Mouse (Mus musculus): ENCODE data around the gene Bloc1s6. TPM values are rescaled to one million over a fixed set of nuclear protein-coding genes. Genes with fewer than 3 reads are reported as not detected.

Bloc1s6 gene
- polyA plus RNA-seq, 1 experiment from 2014 or later, result 62.6 TPM

DNA sequence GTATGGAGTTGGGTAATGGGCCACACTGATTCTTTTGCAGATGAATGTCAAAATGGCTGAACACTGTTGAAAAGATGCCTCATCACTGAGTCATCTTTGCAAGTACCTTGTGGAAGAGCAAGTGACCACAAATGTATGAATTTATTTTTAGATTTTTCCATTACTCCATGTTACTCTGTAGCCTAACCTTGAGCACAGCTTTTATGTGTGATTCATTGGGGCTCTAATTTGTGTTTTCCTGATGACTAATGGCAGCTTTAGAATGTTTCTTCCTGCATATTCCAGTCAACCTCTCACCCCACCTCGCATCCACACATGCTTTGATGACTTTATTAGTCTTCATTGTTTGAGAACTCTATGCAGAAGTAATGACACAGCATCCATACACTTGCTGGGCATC lies 19.1 kb upstream of the Bloc1s6 start:
- whole genome bisulfite sequencing, result 73% methylated on average over 1 of the region's 1 CpGs
- Histone ChIP-seq H3K36me3 (no peaks in the 10 kb centered on the region), H3K4me1 (no peaks in the 10 kb centered on the region), H3K9me3 (replicated peaks) (no peaks in the 10 kb centered on the region), H3K27me3 (ENCODE audit: low read depth, poor library complexity, severe bottlenecking) (no peaks in the 10 kb centered on the region), H3K27ac (no peak overlapping the region), H3K4me3 (no peak overlapping the region)
- no peak for DNase-seq (ENCODE audit: low spot score)

DNA sequence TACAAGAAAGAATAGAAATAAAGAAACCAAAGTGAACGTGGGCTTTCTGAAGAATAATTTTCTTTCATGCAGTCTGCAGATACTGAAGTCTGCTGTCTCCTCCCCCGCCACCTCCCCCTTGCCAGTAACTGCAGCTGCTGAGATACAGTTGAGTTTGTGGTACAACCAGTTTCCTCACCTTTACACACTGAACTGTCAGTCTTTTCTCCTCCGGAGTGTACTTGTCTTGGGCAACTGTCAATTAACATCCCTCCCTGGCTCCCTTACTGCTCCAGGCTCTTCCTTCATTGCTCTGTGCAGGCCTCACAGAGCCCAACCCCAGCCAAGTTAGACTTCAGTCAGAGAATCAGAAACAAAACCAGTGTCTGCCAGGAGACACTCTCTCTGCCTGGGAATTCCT lies 17.7 kb upstream of the Bloc1s6 start:
- 78% methylated on average over 3 of the region's 3 CpGs for WGBS
- no peak for DNase-seq (ENCODE audit: low spot score)
- no peak overlapping the region for H3K27ac ChIP-seq
- H3K4me1 ChIP-seq, result no peaks in the 10 kb centered on the region
- no peaks in the 10 kb centered on the region for H3K36me3 ChIP-seq
- H3K27me3 ChIP-seq (ENCODE audit: low read depth, poor library complexity, severe bottlenecking), result no peaks in the 10 kb centered on the region
- H3K9me3 ChIP-seq (replicated peaks), result no peaks in the 10 kb centered on the region
- no peak overlapping the region for H3K4me3 ChIP-seq

DNA sequence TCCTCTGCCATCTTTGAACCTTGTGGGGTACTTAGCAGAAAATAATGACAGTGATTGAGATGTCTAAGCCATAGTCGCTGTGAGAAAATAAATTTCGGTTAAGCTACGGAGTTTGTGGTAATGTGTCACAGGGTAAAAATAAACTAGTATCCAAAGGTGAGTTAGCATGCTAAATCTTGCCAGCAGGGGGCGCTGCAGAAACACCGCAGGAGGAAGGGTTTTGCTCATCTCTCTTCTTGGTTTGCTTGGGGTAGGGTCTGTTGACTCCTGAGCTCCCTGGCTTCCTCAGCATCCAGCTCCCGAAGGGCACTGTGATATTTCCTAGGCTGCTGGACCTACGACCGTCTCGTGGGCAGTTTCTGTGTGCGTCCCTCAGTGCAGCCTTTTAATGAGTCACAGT lies 12.7 kb upstream of the Bloc1s6 start:
- no peaks in the 10 kb centered on the region for H3K27me3 ChIP-seq (ENCODE audit: low read depth, poor library complexity, severe bottlenecking)
- H3K36me3 ChIP-seq, result no peaks in the 10 kb centered on the region
- DNase-seq (ENCODE audit: low spot score), result peak; percentile 47
- no peaks in the 10 kb centered on the region for H3K4me1 ChIP-seq
- no peak overlapping the region for H3K27ac ChIP-seq
- 53% methylated on average over 10 of the region's 10 CpGs for WGBS
- no peaks in the 10 kb centered on the region for H3K9me3 ChIP-seq (replicated peaks)
- H3K4me3 ChIP-seq, result no peak overlapping the region

DNA sequence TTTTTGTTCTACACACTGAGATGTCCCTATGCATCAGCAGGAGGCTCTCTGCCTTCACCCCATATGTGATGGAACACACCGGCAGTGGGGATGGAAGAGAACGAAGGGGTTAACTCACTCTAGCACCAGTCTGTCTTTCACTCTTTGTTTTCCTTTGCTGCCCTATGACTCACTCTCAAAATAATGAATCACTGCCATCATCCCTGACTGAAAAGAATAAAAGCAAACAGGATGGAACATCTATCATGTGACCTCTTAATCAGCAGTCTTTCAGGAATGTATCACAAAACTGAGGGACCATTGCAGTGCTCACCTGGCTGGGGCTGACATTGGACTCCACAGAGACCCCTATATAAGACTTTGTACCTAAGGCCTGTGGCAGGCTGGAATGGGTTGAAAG lies 6.8 kb upstream of the Bloc1s6 start:
- no peak overlapping the region for H3K4me3 ChIP-seq
- no peak for DNase-seq (ENCODE audit: low spot score)
- peaks cover 11% of the 10 kb centered on the region for H3K27me3 ChIP-seq (ENCODE audit: low read depth, poor library complexity, severe bottlenecking)
- H3K27ac ChIP-seq, result no peak overlapping the region
- H3K36me3 ChIP-seq, result no peaks in the 10 kb centered on the region
- 88% methylated on average over 2 of the region's 2 CpGs for WGBS
- no peaks in the 10 kb centered on the region for H3K9me3 ChIP-seq (replicated peaks)
- no peaks in the 10 kb centered on the region for H3K4me1 ChIP-seq

DNA sequence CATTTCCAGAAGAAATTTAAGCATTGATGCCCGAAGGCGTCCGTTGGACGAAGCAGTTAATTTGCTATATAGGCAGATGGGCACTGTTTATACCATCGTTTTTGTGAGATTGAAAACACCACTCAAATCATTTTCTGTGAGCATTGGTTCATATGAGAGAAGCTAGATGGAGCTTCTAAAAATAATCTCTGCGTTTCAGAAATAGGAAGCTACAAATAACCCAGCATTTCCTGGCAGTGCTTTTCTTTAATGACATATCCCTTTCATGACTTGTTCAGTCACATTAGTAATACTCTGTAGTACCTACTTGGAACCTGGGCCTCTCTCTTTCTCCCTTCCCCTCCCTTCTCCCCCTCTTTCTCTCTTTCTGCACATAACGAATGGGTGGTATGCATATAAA lies 720 bp downstream of the Bloc1s6 start:
- peak overlapping the region; percentile 88 for H3K4me3 ChIP-seq
- WGBS, result 36% methylated on average over 7 of the region's 7 CpGs
- H3K27ac ChIP-seq, result peak overlapping the region; percentile 95
- no peaks in the 10 kb centered on the region for H3K9me3 ChIP-seq (replicated peaks)
- H3K4me1 ChIP-seq, result peaks cover 9% of the 10 kb centered on the region
- peaks cover 11% of the 10 kb centered on the region for H3K27me3 ChIP-seq (ENCODE audit: low read depth, poor library complexity, severe bottlenecking)
- peaks cover 10% of the 10 kb centered on the region for H3K36me3 ChIP-seq
- DNase-seq (ENCODE audit: low spot score), result no peak

DNA sequence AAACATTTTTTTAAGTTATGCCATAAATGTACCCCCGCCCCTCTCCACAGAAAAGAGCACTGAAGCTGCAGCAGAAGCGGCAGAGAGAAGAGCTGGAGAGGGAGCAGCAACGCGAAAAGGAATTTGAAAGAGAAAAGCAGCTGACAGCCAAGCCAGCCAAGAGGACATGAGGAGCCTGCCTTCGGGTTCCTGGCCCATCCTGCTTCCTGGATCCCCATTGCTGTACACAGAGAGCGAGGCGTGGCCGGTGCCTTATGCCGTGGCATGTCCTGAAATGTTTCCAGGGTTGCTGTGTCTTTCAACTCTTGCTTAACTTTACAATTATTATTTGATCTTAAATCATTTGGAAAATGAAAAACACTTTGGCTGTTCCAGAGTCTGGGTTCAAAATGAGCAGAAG lies 8.2 kb downstream of the Bloc1s6 start:
- no peak for DNase-seq (ENCODE audit: low spot score)
- peaks cover 51% of the 10 kb centered on the region for H3K36me3 ChIP-seq
- 91% methylated on average over 9 of the region's 9 CpGs for WGBS
- H3K27ac ChIP-seq, result no peak overlapping the region
- H3K9me3 ChIP-seq (replicated peaks), result no peaks in the 10 kb centered on the region
- H3K4me1 ChIP-seq, result no peaks in the 10 kb centered on the region
- H3K27me3 ChIP-seq (ENCODE audit: low read depth, poor library complexity, severe bottlenecking), result no peaks in the 10 kb centered on the region
- H3K4me3 ChIP-seq, result no peak overlapping the region

DNA sequence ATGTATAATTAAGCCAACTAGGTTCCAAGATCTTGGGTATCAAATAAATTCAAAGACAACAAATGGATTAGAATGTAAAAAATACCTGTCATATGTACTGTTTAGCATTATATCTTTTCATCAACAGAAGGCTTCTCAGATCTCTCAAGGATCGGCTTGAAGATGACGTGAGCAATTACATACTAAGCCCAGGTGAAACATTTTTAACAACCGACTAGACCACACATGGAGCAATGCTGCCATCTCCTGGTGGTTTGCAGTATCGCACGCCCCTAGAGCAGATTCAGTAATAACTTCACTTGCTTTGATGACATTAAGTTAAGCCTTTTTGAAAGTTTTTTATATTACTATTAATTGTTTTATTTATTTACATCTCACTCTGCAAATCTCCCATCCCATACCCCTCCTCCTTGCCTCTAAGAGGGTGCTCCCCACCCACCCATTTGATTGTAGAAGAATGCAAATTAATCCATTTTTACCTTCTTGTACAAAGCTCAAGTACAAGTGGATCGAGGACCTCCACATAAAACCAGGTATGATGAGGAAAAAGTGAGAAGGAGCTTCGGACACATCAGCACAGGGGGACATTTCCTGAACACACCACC lies 15.5 kb downstream of the Bloc1s6 start:
- peak; percentile 85 for DNase-seq (ENCODE audit: low spot score)
- Histone ChIP-seq H3K27ac (no peak overlapping the region), H3K27me3 (ENCODE audit: low read depth, poor library complexity, severe bottlenecking) (no peaks in the 10 kb centered on the region), H3K9me3 (replicated peaks) (no peaks in the 10 kb centered on the region), H3K4me1 (no peaks in the 10 kb centered on the region), H3K36me3 (no peaks in the 10 kb centered on the region), H3K4me3 (no peak overlapping the region)
- 20% methylated on average over 7 of the region's 7 CpGs for WGBS

DNA sequence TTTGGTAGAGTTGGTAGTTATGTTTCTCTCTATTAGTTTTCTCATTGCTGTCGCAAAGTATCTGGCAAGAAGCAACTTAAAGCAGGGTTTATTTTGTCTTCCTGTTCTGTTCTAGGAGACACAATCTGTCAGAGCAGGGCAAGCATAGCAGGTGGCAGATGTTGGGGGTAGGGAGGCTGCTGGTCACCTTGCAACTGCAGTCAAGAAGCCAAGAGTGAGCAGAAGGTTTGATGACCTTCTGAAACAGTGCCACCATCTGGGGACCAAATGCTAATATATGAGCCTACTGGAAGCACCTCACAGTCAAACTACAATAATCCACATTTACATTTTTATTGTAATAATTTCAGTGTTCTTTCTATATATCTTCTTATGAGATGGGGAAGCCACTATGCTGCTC lies 21.5 kb downstream of the Bloc1s6 start:
- Histone ChIP-seq H3K4me3 (no peak overlapping the region), H3K36me3 (no peaks in the 10 kb centered on the region), H3K9me3 (replicated peaks) (no peaks in the 10 kb centered on the region), H3K27me3 (ENCODE audit: low read depth, poor library complexity, severe bottlenecking) (peaks cover 24% of the 10 kb centered on the region), H3K4me1 (no peaks in the 10 kb centered on the region), H3K27ac (no peak overlapping the region)
- DNase-seq (ENCODE audit: low spot score), result no peak
- WGBS, result 92% methylated on average over 1 of the region's 1 CpGs

DNA sequence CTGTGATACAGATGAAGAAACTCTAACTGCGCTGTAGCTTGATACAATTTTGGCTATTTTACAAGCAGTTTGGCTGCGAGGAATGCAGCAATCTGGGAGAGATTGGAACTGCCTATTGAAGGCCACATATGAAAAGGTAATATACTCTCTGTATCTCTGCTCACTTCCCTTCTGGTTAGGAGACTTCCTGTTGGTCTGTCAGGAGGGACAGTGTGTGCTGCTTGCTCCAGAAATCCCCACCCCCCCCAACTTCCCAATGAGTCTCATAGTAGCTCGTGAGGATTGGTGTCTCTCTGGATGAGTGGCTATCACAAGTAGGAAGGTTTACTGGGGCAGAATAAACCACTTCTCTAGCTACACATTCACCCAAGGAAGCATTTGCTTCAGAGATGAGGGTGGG lies 24.7 kb downstream of the Bloc1s6 start:
- WGBS, result 61% methylated on average over 3 of the region's 3 CpGs
- Histone ChIP-seq H3K4me1 (peaks cover 9% of the 10 kb centered on the region), H3K27me3 (ENCODE audit: low read depth, poor library complexity, severe bottlenecking) (peaks cover 48% of the 10 kb centered on the region)

DNA sequence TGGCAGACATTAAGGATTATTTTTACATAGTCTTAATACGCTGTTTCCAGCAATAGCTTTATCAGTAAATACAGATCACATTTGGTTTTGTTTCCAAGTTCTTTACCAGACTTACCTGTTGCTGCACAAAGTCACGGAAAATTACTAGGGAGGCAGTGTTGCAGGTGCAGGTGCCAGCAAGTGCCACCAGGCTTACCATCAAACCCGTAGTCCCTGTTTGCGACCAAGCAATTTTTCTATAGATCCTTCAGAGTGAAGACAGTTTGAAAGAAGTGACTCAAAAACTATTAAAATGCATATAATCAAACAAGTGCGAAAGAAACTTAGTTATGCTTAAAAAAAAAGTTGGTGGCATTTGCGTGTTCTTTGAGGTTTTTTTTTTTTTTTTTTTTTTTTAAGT lies 26.2 kb downstream of the Bloc1s6 start:
- WGBS, result 49% methylated on average over 6 of the region's 6 CpGs
- no peak overlapping the region for H3K27ac ChIP-seq
- no peaks in the 10 kb centered on the region for H3K36me3 ChIP-seq
- H3K4me1 ChIP-seq, result peaks cover 9% of the 10 kb centered on the region
- peak overlapping the region; percentile 60; the same call in 1 of the 2 replicates for H3K4me3 ChIP-seq
- DNase-seq (ENCODE audit: low spot score), result no peak
- peaks cover 48% of the 10 kb centered on the region for H3K27me3 ChIP-seq (ENCODE audit: low read depth, poor library complexity, severe bottlenecking)
- H3K9me3 ChIP-seq (replicated peaks), result no peaks in the 10 kb centered on the region

More for the DNA sequence above, 24.7 kb downstream of the Bloc1s6 start:
- no peak for DNase-seq (ENCODE audit: low spot score)
- H3K4me3 ChIP-seq, result no peak overlapping the region
- H3K27ac ChIP-seq, result no peak overlapping the region
- no peaks in the 10 kb centered on the region for H3K9me3 ChIP-seq (replicated peaks)
- H3K36me3 ChIP-seq, result no peaks in the 10 kb centered on the region

DNA sequence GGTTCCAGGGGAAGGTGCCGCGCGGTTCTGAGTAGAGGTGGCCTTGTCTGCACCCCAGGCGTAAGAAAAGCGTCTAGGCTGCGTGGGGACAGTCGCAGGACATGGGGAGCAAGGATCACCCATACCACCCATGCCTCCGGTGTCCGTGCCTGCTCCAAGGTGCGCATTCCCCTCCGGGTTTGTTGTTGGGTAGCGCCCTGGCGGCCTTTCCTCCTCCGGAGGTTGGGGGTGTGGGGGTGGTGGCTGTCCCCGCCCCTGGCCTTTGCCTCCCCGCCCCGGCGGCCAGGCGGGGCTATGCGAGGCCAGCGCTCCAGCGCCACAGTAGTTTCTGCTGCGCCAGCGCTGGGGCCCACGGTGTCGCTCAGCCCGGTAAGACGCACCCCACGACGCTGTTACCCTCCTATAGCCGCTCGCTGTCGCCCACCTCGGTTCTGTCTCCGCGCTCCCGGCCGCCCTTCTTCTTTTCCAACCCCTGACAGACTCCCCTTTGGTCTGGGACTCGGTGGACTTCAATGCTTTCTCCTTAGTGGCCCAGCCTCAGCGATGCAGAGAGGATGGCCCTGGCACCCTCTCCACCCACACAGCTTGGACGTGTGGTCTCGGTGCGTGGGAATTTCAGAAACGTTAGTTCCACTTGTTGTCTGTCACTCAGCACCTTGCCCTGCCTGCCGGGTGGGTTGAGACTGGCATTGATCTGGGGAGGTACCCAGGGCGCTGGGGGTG lies 26.9 kb downstream of the Bloc1s6 start, which contains the start of gene Sqor:
Sqor (plus strand) TSS at position 167 of the 723 bp plus-strand sequence.
- peak within 1 kb of the TSS; percentile 61; the same call in 1 of the 2 replicates for H3K27ac ChIP-seq
- H3K4me3 ChIP-seq, result peak within 1 kb of the TSS; percentile 60
- H3K9me3 ChIP-seq (replicated peaks), result no peaks in the 10 kb centered on the region
- H3K36me3 ChIP-seq, result no peaks in the 10 kb centered on the region
- H3K27me3 ChIP-seq (ENCODE audit: low read depth, poor library complexity, severe bottlenecking), result peaks cover 48% of the 10 kb centered on the region
- 1% methylated on average over 45 of the region's 46 CpGs for WGBS
- DNase-seq (ENCODE audit: low spot score), result peak; percentile 65
- H3K4me1 ChIP-seq, result peaks cover 9% of the 10 kb centered on the region

DNA sequence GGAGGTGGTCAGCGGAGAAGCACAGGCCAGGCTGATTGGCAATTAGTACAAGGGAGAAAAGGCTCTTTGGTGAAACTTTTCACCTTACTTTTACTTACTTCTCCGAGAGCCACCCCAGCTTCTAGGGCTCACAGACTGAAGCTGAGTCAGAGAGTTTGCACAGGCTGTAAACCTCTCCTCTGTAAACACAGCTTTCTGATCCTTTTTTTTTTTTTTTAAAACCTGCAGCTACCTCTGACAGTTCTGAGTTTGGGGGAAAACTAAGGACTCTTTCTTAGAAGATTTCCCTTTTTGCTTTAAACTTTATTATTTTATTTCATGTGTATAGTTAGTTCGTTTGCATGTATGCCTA lies 27.5 kb downstream of the Bloc1s6 start:
- Histone ChIP-seq H3K9me3 (replicated peaks) (no peaks in the 10 kb centered on the region), H3K4me1 (peaks cover 9% of the 10 kb centered on the region), H3K27ac (no peak overlapping the region), H3K4me3 (peak overlapping the region; percentile 60), H3K27me3 (ENCODE audit: low read depth, poor library complexity, severe bottlenecking) (peaks cover 48% of the 10 kb centered on the region), H3K36me3 (no peaks in the 10 kb centered on the region)
- DNase-seq (ENCODE audit: low spot score), result no peak
- 30% methylated on average over 3 of the region's 3 CpGs for WGBS

DNA sequence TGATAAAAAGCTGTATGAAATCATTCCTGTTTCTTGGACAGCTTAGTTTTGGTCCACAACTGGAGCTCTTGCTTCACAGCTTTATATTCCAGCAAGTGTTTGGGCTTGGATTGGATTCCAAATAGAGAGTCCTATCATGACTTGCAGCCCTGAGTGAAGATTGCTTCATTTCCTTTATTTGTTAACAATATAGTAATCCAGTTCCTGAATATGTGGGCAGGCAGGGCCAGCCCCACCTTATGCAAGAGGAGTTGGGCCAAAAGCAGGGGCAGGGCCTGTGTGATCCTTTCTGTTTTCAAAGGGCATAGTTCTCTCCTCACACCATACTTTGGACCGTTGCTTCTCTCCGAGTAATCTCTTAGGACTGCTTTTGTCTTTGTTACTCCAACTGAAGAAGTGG lies 32.7 kb downstream of the Bloc1s6 start:
- Histone ChIP-seq H3K27me3 (ENCODE audit: low read depth, poor library complexity, severe bottlenecking) (peaks cover 13% of the 10 kb centered on the region), H3K27ac (no peak overlapping the region), H3K9me3 (replicated peaks) (no peaks in the 10 kb centered on the region), H3K4me1 (no peaks in the 10 kb centered on the region), H3K4me3 (no peak overlapping the region), H3K36me3 (no peaks in the 10 kb centered on the region)
- 89% methylated on average over 2 of the region's 2 CpGs for WGBS
- no peak for DNase-seq (ENCODE audit: low spot score)
